Mouse (Mus musculus) E14TG2a.4 (cell line): ENCODE measurements at regions not wholly inside any gene's neighbourhood (a gene's known extent, or its start where the extent isn't known, plus 50 kb on each side); places are given as distances from the start of the nearest gene placed in this dataset.

Experiments
- CTCF ChIP-seq: conservative IDR thresholded peaks from 2 replicates; pipeline ENCODE4 v1.5.1; 2014; ENCODE audit warnings: low read length
- NANOG ChIP-seq: IDR thresholded peaks from 2 replicates; pipeline ENCODE4 v1.6.1; 2014; ENCODE audit warnings: borderline replicate concordance, low read length, mixed read lengths

DNA sequence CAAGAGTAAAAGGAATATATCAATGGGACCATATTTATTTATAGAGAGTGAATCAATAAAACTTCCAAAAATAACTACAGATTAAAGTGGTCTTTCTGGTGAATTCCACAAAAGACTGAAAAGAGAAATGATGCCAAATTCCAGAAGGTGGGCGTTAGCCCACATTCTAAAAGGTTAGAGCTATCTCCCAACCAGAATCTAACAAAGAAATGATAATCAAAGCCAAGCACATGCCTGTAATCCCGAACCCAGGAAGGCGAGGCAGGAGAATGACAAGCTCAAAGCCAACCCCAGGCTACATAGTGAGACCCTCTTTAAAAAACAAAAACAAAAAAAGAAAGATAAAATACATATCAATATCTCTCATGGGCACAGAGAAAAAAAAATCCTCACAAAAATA is 502.6 kb downstream of the Zfp536 start:
- TF ChIP-seq CTCF (no peak), NANOG (no peak)
